Mouse (Mus musculus) liver, embryonic 14.5 days (tissue): ENCODE data around the gene Efemp1. TPM values are rescaled to one million over a fixed set of nuclear protein-coding genes. Genes with fewer than 3 reads are reported as not detected.

ENCODE experiments used
- ATAC-seq: fragments of 200-750 bp; cut with Nextera tagmentation; 2 replicates; pipeline ENCODE4 v1.8.0; 2017; ENCODE audit warnings: moderate number of reproducible peaks, mild to moderate bottlenecking, moderate library complexity; ENCODE audit not compliant: insufficient read depth
- DNase-seq, 3 experiments: peaks; one replicate each; pipeline ENCODE4 v3.0.0-alpha.2; 2012 to 2013; ENCODE audit warnings: low read depth in 3 of 3, low spot score in 3 of 3
- H3K27ac ChIP-seq: fragments of 300-500 bp; sonication (generic); 2 replicates; pipeline ENCODE4 v1.5.1; 2014; ENCODE audit warnings: moderate library complexity, mild to moderate bottlenecking, control low read depth, inconsistent platforms
- H3K27me3 ChIP-seq: fragments of 300-500 bp; sonication (generic); 2 replicates; pipeline ENCODE4 v1.6.1; 2014; ENCODE audit warnings: mild to moderate bottlenecking, low read length, moderate library complexity; ENCODE audit not compliant: control insufficient read depth, insufficient read depth
- H3K36me3 ChIP-seq: fragments of 300-500 bp; sonication (generic); replicated peaks from 2 replicates; pipeline ENCODE4 v1.6.1; 2014; ENCODE audit warnings: low read depth; ENCODE audit not compliant: control insufficient read depth, insufficient read depth
- H3K4me1 ChIP-seq, 2 experiments: fragments of 200-500 bp in 1 of 2; fragments of 300-500 bp in 1 of 2; sonication (generic) in 1 of 2; replicated peaks; 2 replicates each; pipeline ENCODE4 v1.6.1; 2012 to 2014; ENCODE audit warnings: antibody characterized with exemption in 1 of 2, inconsistent platforms in 1 of 2, low read length in 1 of 2; ENCODE audit not compliant: control insufficient read depth in 2 of 2, insufficient read depth in 2 of 2
- H3K4me2 ChIP-seq: fragments of 300-500 bp; sonication (generic); 2 replicates; pipeline ENCODE4 v1.6.1; 2014; ENCODE audit warnings: low read depth, mild to moderate bottlenecking, control low read depth, moderate library complexity
- H3K4me3 ChIP-seq, 2 experiments: fragments of 200-500 bp in 1 of 2; fragments of 300-500 bp in 1 of 2; sonication (generic) in 1 of 2; 2 replicates each; pipeline ENCODE4 v1.5.1; 2012 to 2014; ENCODE audit warnings: low read depth in 2 of 2, low read length in 2 of 2, mild to moderate bottlenecking in 2 of 2, control low read depth in 1 of 2, inconsistent platforms in 1 of 2, moderate library complexity in 1 of 2; ENCODE audit not compliant: insufficient read depth in 1 of 2
- H3K9ac ChIP-seq: fragments of 300-500 bp; sonication (generic); replicated peaks from 2 replicates; pipeline ENCODE4 v1.6.1; 2014; ENCODE audit warnings: mild to moderate bottlenecking, control low read depth, moderate library complexity
- H3K9me3 ChIP-seq: fragments of 300-500 bp; sonication (generic); 2 replicates; pipeline ENCODE4 v1.6.1; 2016; ENCODE audit warnings: low read length, mixed read lengths; ENCODE audit not compliant: control insufficient read depth
- CTCF ChIP-seq: IDR thresholded peaks from 2 replicates; pipeline ENCODE4 v1.5.1; 2016; ENCODE audit warnings: antibody characterized with exemption, low read depth, control low read depth
- EP300 ChIP-seq: IDR thresholded peaks from 2 replicates; pipeline ENCODE4 v1.6.1; 2016; ENCODE audit warnings: antibody characterized with exemption, low read depth
- WGBS: fragments of 180-500 bp; shearing (Covaris S2); extraction: QIAGEN DNeasy Blood & Tissue Kit; methylation state at CpG from one replicate; pipeline ENCODE4 v1.1.7; 2014; ENCODE audit not compliant: insufficient replicate concordance; 5-methylcytosine and 5-hydroxymethylcytosine counted together
- polyA plus RNA-seq, 2 experiments: library from polyadenylated mRNA; depleted of rRNA in 1 of 2; stranded (reverse) in 1 of 2; unstranded in 1 of 2; fragments of >200 nt; fragmentation: Nextera tagmentation in 1 of 2; extraction: Ambion mirVana in 1 of 2; gene quantifications; 2 replicates each; pipeline versions ENCODE4 v1.2.1 to v1.2.3; 2012 to 2014

Gene Efemp1
- polyA plus RNA-seq (2012; rRNA removed): 0.77 and 0.81 TPM in 2 replicates
- polyA plus RNA-seq (2014; fragmentation: Nextera tagmentation; extraction: Ambion mirVana): 1.7 TPM in 2 replicates

DNA sequence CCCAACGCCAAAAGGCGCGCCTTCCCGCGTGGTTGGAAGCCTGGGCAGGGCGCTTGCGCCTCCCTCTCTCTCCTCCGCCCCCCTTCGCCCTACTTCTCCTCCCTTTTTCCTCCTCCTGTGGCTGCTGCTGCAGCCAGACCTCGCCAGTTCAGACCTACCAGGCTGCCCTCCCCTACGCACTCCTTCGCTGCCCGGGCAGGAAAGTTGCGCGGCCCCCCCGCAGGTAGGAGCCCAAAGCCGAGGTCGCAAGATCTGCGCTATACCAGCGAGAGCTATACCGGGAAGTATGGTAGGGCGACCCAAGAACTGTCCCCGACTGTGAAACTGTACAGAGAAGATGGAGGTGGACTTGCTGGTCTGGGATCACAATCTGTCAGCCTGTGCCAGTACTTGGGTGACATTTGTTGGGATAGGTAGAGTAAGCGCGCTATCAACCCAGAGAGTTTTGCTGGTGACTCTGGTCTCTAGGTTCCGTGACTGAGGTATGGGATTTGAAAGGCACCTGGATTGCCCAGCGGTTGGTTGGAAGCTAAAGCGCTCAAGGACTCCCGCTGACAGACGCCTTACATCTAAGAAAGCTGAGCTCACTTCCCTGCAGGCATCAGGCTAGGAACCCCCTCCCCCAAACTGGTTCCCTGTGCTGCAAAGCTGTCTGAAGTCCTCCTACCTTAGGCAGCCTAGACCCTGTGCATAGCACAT lies at the start of gene Efemp1:
Gene Efemp1 (plus strand): TSS at position 103 of the 699 bp plus-strand sequence.
- Histone ChIP-seq H3K9ac (no peak within 1 kb of the TSS), H3K9me3 (no peaks in the 10 kb centered on the region), H3K4me1 (no peaks in the 10 kb centered on the region), H3K4me3 (peak within 1 kb of the TSS; percentile 11 to 27), H3K27me3 (no peaks in the 10 kb centered on the region; the same call in 1 of the 2 replicates), H3K4me2 (peak within 1 kb of the TSS; percentile 43), H3K36me3 (no peaks in the 10 kb centered on the region), H3K27ac (no peak within 1 kb of the TSS)
- TF ChIP-seq EP300: no peak
- no peak for TF ChIP-seq CTCF
- DNase-seq (no peak), ATAC-seq (no peak)
- 2% methylated on average over 30 of the region's 30 CpGs for WGBS

DNA sequence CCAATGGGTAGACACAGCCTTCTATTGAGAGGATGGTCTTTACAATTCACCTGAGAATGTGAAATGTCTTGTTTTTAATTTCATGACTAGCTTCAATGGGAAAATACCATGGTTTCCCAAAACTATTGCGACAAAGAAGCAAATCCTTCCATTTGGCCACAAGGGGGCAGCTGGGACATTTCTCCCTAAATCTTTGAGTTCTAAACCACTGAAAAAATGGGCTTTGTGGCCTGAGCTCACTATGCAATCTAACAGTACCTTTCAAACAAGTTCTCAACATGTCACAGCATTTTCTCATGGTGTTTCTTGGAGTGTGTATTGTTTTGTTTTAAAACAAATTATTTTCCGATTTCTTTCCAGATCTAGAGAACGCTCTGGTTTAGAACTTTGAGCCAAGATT lies 44.3 kb upstream of the Efemp1 start:
- Histone ChIP-seq H3K27ac (no peak overlapping the region), H3K4me2 (no peak overlapping the region), H3K9ac (no peak overlapping the region), H3K9me3 (no peaks in the 10 kb centered on the region), H3K36me3 (no peaks in the 10 kb centered on the region), H3K4me3 (no peak overlapping the region), H3K4me1 (no peaks in the 10 kb centered on the region), H3K27me3 (no peaks in the 10 kb centered on the region)
- DNase-seq (no peak), ATAC-seq (no peak)
- TF ChIP-seq CTCF: peak; percentile 34; the same call in 1 of the 2 replicates
- TF ChIP-seq EP300: no peak
- WGBS: 45% methylated on average over 3 of the region's 3 CpGs

DNA sequence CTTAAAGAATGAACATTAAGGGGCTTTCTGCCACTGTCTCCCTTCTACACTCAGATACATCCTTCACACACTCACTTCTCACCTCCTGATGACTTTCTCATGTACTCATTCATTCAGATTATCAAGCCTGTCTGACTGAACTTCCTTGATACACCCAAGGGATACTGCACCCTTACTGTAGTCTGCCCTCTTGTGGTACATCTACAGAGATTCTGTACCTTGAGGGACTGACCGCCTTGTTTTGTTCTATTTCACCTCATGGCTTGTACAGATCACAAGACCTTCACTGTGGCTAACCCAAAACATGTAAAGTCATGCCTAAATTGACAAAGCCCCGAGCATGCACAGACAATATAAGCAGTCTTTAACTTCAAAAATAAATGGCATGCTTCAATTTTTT lies 41.1 kb upstream of the Efemp1 start:
- DNase-seq: no peak
- Histone ChIP-seq H3K36me3 (no peaks in the 10 kb centered on the region), H3K27me3 (no peaks in the 10 kb centered on the region), H3K9ac (no peak overlapping the region), H3K4me2 (no peak overlapping the region), H3K27ac (no peak overlapping the region), H3K4me3 (no peak overlapping the region), H3K9me3 (no peaks in the 10 kb centered on the region), H3K4me1 (no peaks in the 10 kb centered on the region)
- ATAC-seq: no peak
- 44% methylated on average over 2 of the region's 2 CpGs for WGBS
- TF ChIP-seq CTCF (no peak), EP300 (no peak)

DNA sequence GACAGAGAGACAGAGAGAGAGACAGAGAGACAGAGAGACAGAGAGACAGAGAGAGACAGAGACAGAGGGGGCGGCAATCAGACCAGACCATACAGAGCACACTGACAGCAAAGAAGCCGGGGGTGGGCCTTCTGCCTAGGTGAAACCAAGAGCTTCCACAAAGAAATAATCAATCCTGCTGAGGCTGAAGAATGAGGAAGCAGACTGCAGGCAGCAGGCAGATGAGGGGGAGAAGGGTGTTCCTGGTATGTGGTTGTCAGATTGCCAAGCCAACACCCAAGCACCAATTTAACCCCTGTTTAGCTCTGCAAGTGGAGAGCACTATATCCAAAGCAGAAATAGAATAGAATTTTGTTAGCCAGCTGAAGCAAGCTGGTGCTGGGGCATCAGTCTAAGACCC lies 40.4 kb upstream of the Efemp1 start:
- Histone ChIP-seq H3K27ac (no peak overlapping the region), H3K4me1 (no peaks in the 10 kb centered on the region), H3K9ac (no peak overlapping the region), H3K4me2 (no peak overlapping the region), H3K27me3 (no peaks in the 10 kb centered on the region), H3K9me3 (no peaks in the 10 kb centered on the region), H3K36me3 (no peaks in the 10 kb centered on the region), H3K4me3 (no peak overlapping the region)
- 33% methylated on average over 2 of the region's 2 CpGs for WGBS
- TF ChIP-seq EP300: no peak
- no peak for TF ChIP-seq CTCF
- DNase-seq: no peak
- no peak for ATAC-seq

DNA sequence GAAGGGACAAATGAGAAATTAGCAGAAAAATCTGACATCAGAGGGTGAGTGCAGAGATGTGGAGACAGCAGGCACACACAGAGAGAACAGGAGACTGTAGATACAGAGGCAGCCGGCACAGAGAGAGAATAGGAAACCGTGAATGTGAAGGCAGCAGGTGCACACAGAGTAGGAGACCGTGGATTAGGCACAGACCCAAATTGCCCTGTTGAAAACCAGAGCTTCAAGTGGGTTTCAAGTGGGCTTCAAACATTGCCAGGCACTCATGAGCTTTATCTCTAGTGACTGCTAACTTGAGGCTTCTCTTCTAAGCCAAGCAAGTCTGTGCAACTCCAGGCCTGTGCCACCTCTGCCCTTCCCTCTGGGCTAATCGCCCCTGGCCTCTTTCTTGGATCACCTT lies 35.6 kb upstream of the Efemp1 start:
- ATAC-seq (no peak), DNase-seq (no peak)
- H3K27me3 ChIP-seq: no peaks in the 10 kb centered on the region
- no peaks in the 10 kb centered on the region for H3K36me3 ChIP-seq
- TF ChIP-seq CTCF: no peak
- H3K27ac ChIP-seq: no peak overlapping the region
- no peaks in the 10 kb centered on the region for H3K4me1 ChIP-seq
- 57% methylated on average over 4 of the region's 4 CpGs for WGBS
- H3K4me2 ChIP-seq: no peak overlapping the region
- no peak overlapping the region for H3K9ac ChIP-seq
- no peak overlapping the region for H3K4me3 ChIP-seq
- H3K9me3 ChIP-seq: no peaks in the 10 kb centered on the region
